Mouse (Mus musculus) adrenal gland, postnatal 25 days (tissue): ENCODE results near the gene Cd302. TPM values are rescaled to one million over a fixed set of nuclear protein-coding genes. Genes with fewer than 3 reads are reported as not detected.

Experiments used
- total RNA-seq: library from RNA; stranded (reverse); gene quantifications from 2 replicates; pipeline ENCODE4 v1.2.3, GENCODE M21; 2021

Gene Cd302
- total RNA-seq, 1 experiment from 2014 or later = 27.7 TPM

Other genes with a start within 250 kb of the Cd302 start
- gene Baz2b, start 74.6 kb downstream of the Cd302 start, total RNA-seq = 98.4 and 110 TPM in 2 replicates
- gene March7, start 74.6 kb downstream of the Cd302 start, total RNA-seq = 49.8 and 55.5 TPM in 2 replicates
- gene Ly75, start 98.8 kb upstream of the Cd302 start, total RNA-seq = 0.81 and 1.3 TPM in 2 replicates